Mouse (Mus musculus) stomach, embryonic 16.5 days (tissue): Measurements from ENCODE around the gene Vmn1r104. TPM values are rescaled to one million over a fixed set of nuclear protein-coding genes. Genes with fewer than 3 reads are reported as not detected.
"Not testable (repeated sequence)": the region's sequence is repeated elsewhere in the genome, so short reads cannot be mapped to it uniquely, and the experiment has no call there.

Source experiments
- ATAC-seq: fragments of 200-750 bp; cut with Nextera tagmentation; 2 replicates; pipeline ENCODE4 v1.8.0; 2017; ENCODE audit warnings: moderate number of reproducible peaks, moderate TSS enrichment; ENCODE audit not compliant: insufficient read depth, low FRiP score
- H3K27ac ChIP-seq: fragments of 300-500 bp; sonication (generic); 2 replicates; pipeline ENCODE4 v1.5.1; 2014; ENCODE audit warnings: low read length
- H3K27me3 ChIP-seq: fragments of 300-500 bp; sonication (generic); 2 replicates; pipeline ENCODE4 v1.6.1; 2014; ENCODE audit warnings: low read length, control low read depth, mixed read lengths; ENCODE audit not compliant: control insufficient read depth, insufficient read depth
- H3K36me3 ChIP-seq: fragments of 300-500 bp; sonication (generic); 2 replicates; pipeline ENCODE4 v1.6.1; 2014; ENCODE audit warnings: low read length; ENCODE audit not compliant: control insufficient read depth, insufficient read depth
- H3K4me1 ChIP-seq: fragments of 300-500 bp; sonication (generic); 2 replicates; pipeline ENCODE4 v1.6.1; 2014; ENCODE audit warnings: low read length, control low read depth, mixed read lengths; ENCODE audit not compliant: control insufficient read depth, insufficient read depth
- H3K4me2 ChIP-seq: fragments of 300-500 bp; sonication (generic); 2 replicates; pipeline ENCODE4 v1.6.1; 2014; ENCODE audit warnings: low read depth, low read length, mixed read lengths
- H3K4me3 ChIP-seq: fragments of 300-500 bp; sonication (generic); replicated peaks from 2 replicates; pipeline ENCODE4 v1.5.1; 2014; ENCODE audit warnings: mild to moderate bottlenecking, low read length
- H3K9ac ChIP-seq: fragments of 300-500 bp; sonication (generic); 2 replicates; pipeline ENCODE4 v1.6.1; 2014; ENCODE audit warnings: low read length
- H3K9me3 ChIP-seq: fragments of 300-500 bp; sonication (generic); replicated peaks from 2 replicates; pipeline ENCODE4 v1.6.1; 2016; ENCODE audit warnings: low read length, control low read depth; ENCODE audit not compliant: control insufficient read depth
- WGBS: fragments of 180-500 bp; shearing (Covaris S2); extraction: QIAGEN DNeasy Blood & Tissue Kit; methylation state at CpG from one replicate; pipeline ENCODE4 v1.1.7; 2014; 5-methylcytosine and 5-hydroxymethylcytosine counted together
- polyA plus RNA-seq: library from polyadenylated mRNA; unstranded; fragments of >200 nt; fragmentation: Nextera tagmentation; extraction: Ambion mirVana; gene quantifications from 2 replicates; pipeline ENCODE4 v1.2.1, GENCODE M21; 2015

Gene Vmn1r104
- not detected in 2 replicates for polyA plus RNA-seq

DNA sequence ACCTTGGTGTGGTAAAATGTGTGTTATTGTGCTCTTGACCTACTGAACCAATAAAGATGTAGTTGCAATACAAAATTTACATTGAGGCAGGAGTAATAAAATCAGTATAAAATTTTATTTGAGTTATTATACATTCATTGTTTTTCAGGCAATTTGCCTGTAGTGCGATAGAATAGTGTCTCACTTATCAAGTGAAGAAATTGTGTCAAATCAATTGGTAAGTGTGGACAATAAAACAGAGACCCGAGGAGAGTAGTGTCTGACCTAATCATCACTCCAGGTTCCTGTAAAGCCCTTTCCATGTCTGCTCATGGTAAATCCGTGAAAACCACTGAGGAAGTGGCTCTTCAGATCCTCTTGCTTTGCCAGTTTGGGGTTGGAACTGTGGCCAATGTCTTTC, at the start of gene Vmn1r104:
Gene Vmn1r104 (plus strand): TSS at position 301 of the 400 bp plus-strand sequence.
- no CpG with 5 or more reads among the region's 3 CpGs for WGBS
- H3K4me1 ChIP-seq, H3K9ac ChIP-seq, H3K27ac ChIP-seq, H3K4me2 ChIP-seq, H3K36me3 ChIP-seq, H3K9me3 ChIP-seq, H3K4me3 ChIP-seq, ATAC-seq, H3K27me3 ChIP-seq: not testable (repeated sequence)

GRCm38 (mm10) chr7:20510434-20510833, 23.2 kb upstream of the Vmn1r104 start, which contains the start of gene Vmn1r103:
Gene Vmn1r103 (minus strand): TSS chr7:20510534.
- WGBS, result no CpG with 5 or more reads among the region's 3 CpGs
- not testable (repeated sequence) for H3K4me3 ChIP-seq, ATAC-seq, H3K27me3 ChIP-seq, H3K9me3 ChIP-seq, H3K9ac ChIP-seq, H3K36me3 ChIP-seq, H3K4me2 ChIP-seq, H3K4me1 ChIP-seq, H3K27ac ChIP-seq

DNA sequence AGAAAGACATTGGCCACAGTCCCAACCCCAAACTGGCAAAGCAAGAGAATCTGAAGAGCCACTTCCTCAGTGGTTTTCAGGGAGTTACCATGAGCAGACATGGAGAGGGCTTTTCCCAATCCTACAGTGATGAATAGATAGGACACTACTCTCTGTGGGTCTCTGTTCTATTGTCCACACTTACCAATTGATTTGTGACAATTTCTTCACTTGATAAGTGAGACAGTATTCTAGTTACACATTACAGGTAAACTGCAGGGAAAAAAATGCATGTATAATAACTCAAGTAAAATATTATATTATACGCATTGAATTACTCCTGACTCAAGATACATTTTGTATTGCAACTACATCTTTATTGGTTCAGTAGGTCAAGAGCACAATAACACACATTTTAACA, 12.0 kb downstream of the Vmn1r104 start, which contains the start of gene Gm5726:
Gene Gm5726 (minus strand): TSS at position 101 of the 400 bp plus-strand sequence.
- H3K9ac ChIP-seq, H3K27ac ChIP-seq, ATAC-seq, H3K4me1 ChIP-seq, H3K4me3 ChIP-seq, H3K27me3 ChIP-seq, H3K9me3 ChIP-seq, H3K36me3 ChIP-seq, H3K4me2 ChIP-seq: not testable (repeated sequence)
- no CpG with 5 or more reads among the region's 1 CpGs for WGBS

GRCm38 (mm10) chr7:20576141-20576540, 42.5 kb downstream of the Vmn1r104 start, which contains the start of gene Gm4141:
Gene Gm4141 (minus strand): TSS chr7:20576241.
- not testable (repeated sequence) for H3K27ac ChIP-seq, H3K4me2 ChIP-seq, H3K9me3 ChIP-seq, H3K4me3 ChIP-seq, H3K9ac ChIP-seq, H3K4me1 ChIP-seq, ATAC-seq, H3K36me3 ChIP-seq, H3K27me3 ChIP-seq
- WGBS, result no CpG with 5 or more reads among the region's 3 CpGs

Other genes starting within 250 kb of the Vmn1r104 start
- not detected in 2 replicates for gene Gm4133, start 199.8 kb upstream of the Vmn1r104 start, polyA plus RNA-seq
- not detected in 2 replicates for gene Gm5728, start 158.4 kb upstream of the Vmn1r104 start, polyA plus RNA-seq
- not detected in 2 replicates for gene Vmn1r100, start 115.9 kb upstream of the Vmn1r104 start, polyA plus RNA-seq
- gene Vmn1r101, start 91.2 kb upstream of the Vmn1r104 start, polyA plus RNA-seq, result not detected in 2 replicates
- not detected in 2 replicates for gene Gm10670, start 58.9 kb upstream of the Vmn1r104 start, polyA plus RNA-seq
- gene Vmn1r103, start 23.3 kb upstream of the Vmn1r104 start, polyA plus RNA-seq, result not detected in 2 replicates
- not detected in 2 replicates for gene Gm5726, start 11.9 kb downstream of the Vmn1r104 start, polyA plus RNA-seq
- gene Gm4141, start 42.4 kb downstream of the Vmn1r104 start, polyA plus RNA-seq, result not detected in 2 replicates
- gene Gm4513, start 65.2 kb downstream of the Vmn1r104 start, polyA plus RNA-seq, result not detected in 2 replicates
- not detected in 2 replicates for gene Vmn1r107, start 135.1 kb downstream of the Vmn1r104 start, polyA plus RNA-seq
- not detected in 2 replicates for gene Vmn1r111, start 169.4 kb downstream of the Vmn1r104 start, polyA plus RNA-seq
- not detected in 2 replicates for gene Gm10668, start 196.8 kb downstream of the Vmn1r104 start, polyA plus RNA-seq
- not detected in 2 replicates for gene Vmn1r112, start 237.3 kb downstream of the Vmn1r104 start, polyA plus RNA-seq